Mouse (Mus musculus) megakaryocyte, embryonic 14.5 days (primary cell): ENCODE results near the gene Aknad1.

Experiments used
- FLI1 ChIP-seq: IDR thresholded peaks from 2 replicates; pipeline ENCODE4 v1.6.1; 2012; ENCODE audit warnings: low read length, inconsistent platforms, mixed read lengths
- GATA1 ChIP-seq: IDR thresholded peaks from 3 replicates; pipeline ENCODE4 v1.6.1; 2012; ENCODE audit warnings: mixed read lengths, low read length, inconsistent platforms, borderline replicate concordance

DNA sequence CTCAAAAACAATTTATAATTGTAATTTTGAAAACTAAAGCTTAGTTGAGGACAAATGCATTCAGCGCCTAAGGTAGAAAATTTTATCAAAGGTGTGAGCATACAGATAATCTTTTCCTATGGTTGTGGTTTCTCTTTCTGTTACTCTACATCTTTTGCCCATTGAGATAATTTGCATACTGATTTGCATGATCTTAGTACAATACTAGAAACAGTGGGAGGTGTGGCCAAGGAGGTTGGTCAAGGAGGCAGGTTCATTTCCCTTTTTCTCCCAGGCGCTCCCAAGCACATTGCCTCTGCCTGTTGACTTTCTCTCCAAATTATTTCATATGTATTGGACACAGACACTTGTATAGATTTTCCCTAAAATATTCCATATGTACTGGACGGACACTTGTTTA is 1.7 kb upstream of the Aknad1 start:
- TF ChIP-seq GATA1, result no peak
- TF ChIP-seq FLI1, result no peak
